Comparison of ENCODE assay signal across 27 mouse cellular contexts in the genomic region with DNA sequence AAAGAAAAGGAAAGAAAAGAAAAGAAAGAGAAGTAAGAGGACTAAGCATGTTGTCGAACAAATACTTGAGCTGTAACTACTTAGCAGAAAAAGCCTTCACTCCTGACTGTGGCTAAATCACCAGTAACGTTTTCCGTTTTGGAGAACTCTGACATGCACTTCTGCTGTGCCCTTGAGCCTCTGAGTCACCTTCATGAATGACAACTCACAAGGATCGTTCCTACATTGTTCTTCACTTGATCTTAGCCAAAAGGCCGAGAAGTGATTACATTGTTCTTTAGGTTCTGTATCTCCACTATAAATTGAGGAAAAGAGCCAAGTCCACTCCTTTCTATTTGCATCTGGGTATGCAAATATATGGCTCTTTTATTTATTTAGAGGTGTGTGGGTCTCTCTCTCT. TPM values are rescaled to one million over a fixed set of nuclear protein-coding genes. Genes with fewer than 3 reads are reported as not detected.
DNase-seq lines count a peak whose midpoint lies in the region; ATAC-seq lines count a peak whose summit lies in the region.
"Had no signal": no experiment of that assay in that cellular context is flagged by ENCODE, and none has a peak within 500 bp of the region (broad histone marks: within the 10 kb centered on the region; RNA-seq: fewer than 3 reads in every experiment).

No protein-coding gene starts in this region.

- no peak overlapping the region for H3K9ac ChIP-seq in midbrain, embryonic 11.5 days (ENCODE audit: low read length)
- H3K9ac ChIP-seq: embryonic facial prominence, embryonic 13.5 days; embryonic facial prominence, embryonic 15.5 days; forebrain, embryonic 12.5 days had no signal

- H3K4me3 ChIP-seq in midbrain, embryonic 11.5 days (ENCODE audit: low read depth, low read length), result no peak overlapping the region
- no peak overlapping the region for H3K4me3 ChIP-seq in midbrain, embryonic 10.5 days
- H3K4me3 ChIP-seq: embryonic facial prominence, embryonic 13.5 days; embryonic facial prominence, embryonic 15.5 days; erythroblast, embryonic 14.5 days; forebrain, embryonic 10.5 days; forebrain, embryonic 12.5 days had no signal

- no peaks in the 10 kb centered on the region for H3K4me1 ChIP-seq in midbrain, embryonic 11.5 days (ENCODE audit: control insufficient read depth, insufficient read depth, low read length)
- H3K4me1 ChIP-seq in midbrain, embryonic 10.5 days, result no peaks in the 10 kb centered on the region
- H3K4me1 ChIP-seq: embryonic facial prominence, embryonic 13.5 days; embryonic facial prominence, embryonic 15.5 days; forebrain, embryonic 10.5 days had no signal

- ATAC-seq in midbrain, embryonic 11.5 days (ENCODE audit: low FRiP score), result no peak
- ATAC-seq: activated CD4-positive, CD25-positive, alpha-beta regulatory T cell, adult 4 months; forebrain, embryonic 14.5 days; forebrain, embryonic 16.5 days had no signal

- peak; percentile 60 for DNase-seq in adrenal gland, adult 2 months
- DNase-seq in adrenal gland, postnatal 10 days, result no peak
- DNase-seq in adrenal gland, postnatal 14 days, result peak; percentile 20
- DNase-seq in adrenal gland, postnatal 25 days, result no peak
- DNase-seq in midbrain, embryonic 11.5 days (ENCODE audit: low spot score, missing footprints), result peak; percentile 66
- DNase-seq in midbrain, embryonic 10.5 days (ENCODE audit: low spot score), result no peak
- peak; percentile 22 to 27 for DNase-seq in adrenal gland, postnatal 36 days
- no peak for DNase-seq in left cerebral cortex, postnatal 25 days (ENCODE audit: low spot score in 2 of 2)
- DNase-seq: cerebellum, adult 11 months; cerebellum, adult 18-20 months; cerebellum, adult 8-10 months; cerebellum, adult 9-11 months; cerebellum, postnatal 14 days; cerebellum, postnatal 36 days; embryo, embryonic 11 days had no signal

- H3K27me3 ChIP-seq in midbrain, embryonic 11.5 days (ENCODE audit: control insufficient read depth, insufficient read depth, low read length), result no peaks in the 10 kb centered on the region
- no peaks in the 10 kb centered on the region for H3K27me3 ChIP-seq in midbrain, embryonic 10.5 days (ENCODE audit: low read depth, poor library complexity, severe bottlenecking)
- H3K27me3 ChIP-seq: embryonic facial prominence, embryonic 13.5 days; embryonic facial prominence, embryonic 15.5 days; forebrain, embryonic 12.5 days had no signal

- no peaks in the 10 kb centered on the region for H3K36me3 ChIP-seq in midbrain, embryonic 11.5 days (ENCODE audit: control insufficient read depth, insufficient read depth, low read length)
- H3K36me3 ChIP-seq in midbrain, embryonic 10.5 days, result no peaks in the 10 kb centered on the region
- H3K36me3 ChIP-seq: embryonic facial prominence, embryonic 13.5 days; embryonic facial prominence, embryonic 15.5 days; forebrain, embryonic 10.5 days; forebrain, embryonic 12.5 days had no signal

- intact Hi-C loops in left cerebral cortex, postnatal 25 days (cut with DNase I), result no loop called here

- H3K27ac ChIP-seq in midbrain, embryonic 11.5 days (ENCODE audit: low read depth, low read length), result no peak overlapping the region
- no peak overlapping the region for H3K27ac ChIP-seq in midbrain, embryonic 10.5 days (replicated peaks)
- H3K27ac ChIP-seq: embryonic facial prominence, embryonic 13.5 days; embryonic facial prominence, embryonic 15.5 days; forebrain, embryonic 10.5 days; forebrain, embryonic 12.5 days had no signal

- WGBS in midbrain, embryonic 11.5 days, result 93% methylated on average over 5 of the region's 5 CpGs
- 87% methylated on average over 5 of the region's 5 CpGs for WGBS in midbrain, embryonic 10.5 days

- no peak overlapping the region for H3K4me2 ChIP-seq in midbrain, embryonic 11.5 days
- H3K4me2 ChIP-seq: embryonic facial prominence, embryonic 13.5 days; embryonic facial prominence, embryonic 15.5 days; forebrain, embryonic 12.5 days had no signal

- no peaks in the 10 kb centered on the region for H3K9me3 ChIP-seq in midbrain, embryonic 11.5 days (ENCODE audit: control insufficient read depth, low read length)
- no peaks in the 10 kb centered on the region for H3K9me3 ChIP-seq in midbrain, embryonic 10.5 days (replicated peaks)
- H3K9me3 ChIP-seq: embryonic facial prominence, embryonic 13.5 days; embryonic facial prominence, embryonic 15.5 days; forebrain, embryonic 10.5 days; forebrain, embryonic 12.5 days had no signal

RNA-seq across cellular contexts. Expression of gene Itprid1, which starts 19.8 kb away (rescaled TPM):
- under 1 TPM in 1 of 2 experiments, not detected in 1; 0.17 TPM for total RNA-seq in adrenal gland, adult 2 months (2021)
- 0.03 TPM in 1 of 2 replicates, not detected in the other for polyA plus RNA-seq in adrenal gland, adult 2 months (2012; rRNA removed)
- under 1 TPM in 1 of 2 experiments, not detected in 1; 0.09 TPM for total RNA-seq in adrenal gland, postnatal 10 days (2021)
- total RNA-seq in adrenal gland, postnatal 14 days (2021), result 0.11 and 0.26 TPM in 2 replicates
- total RNA-seq in adrenal gland, postnatal 25 days (2021), result 0.21 and 0.76 TPM in 2 replicates
- polyA plus RNA-seq in midbrain, embryonic 11.5 days (2014; fragmentation: Nextera tagmentation; extraction: Ambion mirVana), result 0.07 and 0.08 TPM in 2 replicates
- 0.06 TPM in 1 of 2 replicates, not detected in the other for polyA plus RNA-seq in midbrain, embryonic 10.5 days (2016; fragmentation: Nextera tagmentation; extraction: Ambion mirVana)
- under 1 TPM in 1 of 2 experiments, not detected in 1; 0.23 TPM for total RNA-seq in adrenal gland, postnatal 36 days (2021)
- 1 to 10 TPM; 1.2 to 1.3 TPM for total RNA-seq in left cerebral cortex, postnatal 25 days (2021)
- total RNA-seq: common myeloid progenitor, adult 5-6 weeks; ES-E14; MEL had no signal
- polyA plus RNA-seq: activated CD4-positive, CD25-positive, alpha-beta regulatory T cell, adult 4 months; C2C12; erythroblast, embryonic 14.5 days; forebrain, embryonic 10.5 days had no signal

Comparison
In these comparisons a context has a peak if more than half of its experiments do, and no peak if none do; other contexts are left out.
1. DNase-seq: peak in adrenal gland, adult 2 months (single experiment), adrenal gland, postnatal 14 days (single experiment), midbrain, embryonic 11.5 days (single experiment) and adrenal gland, postnatal 36 days (2 of 2); none in adrenal gland, postnatal 10 days (single experiment), adrenal gland, postnatal 25 days (single experiment), midbrain, embryonic 10.5 days (single experiment) and left cerebral cortex, postnatal 25 days (0 of 2).